23 mouse cellular contexts compared by ENCODE assay signal in the genomic region with DNA sequence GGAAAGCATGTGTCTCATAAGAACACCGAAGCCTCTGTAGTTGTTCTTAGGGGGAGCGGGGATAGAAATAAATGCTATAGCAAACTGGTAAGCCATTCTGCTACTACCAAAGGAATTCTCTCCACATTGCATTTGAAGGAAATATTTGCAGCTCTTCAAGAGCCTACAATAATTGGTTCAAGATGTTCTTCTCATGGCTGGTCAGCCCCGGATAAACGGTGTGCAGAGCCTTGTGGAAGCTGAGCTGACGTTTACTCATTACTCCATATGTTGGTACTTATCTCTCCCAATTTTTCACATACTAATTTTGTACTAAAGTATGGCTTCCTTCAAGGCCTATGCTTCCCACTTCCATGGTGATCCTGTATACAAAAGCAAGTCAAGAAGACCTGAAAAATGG.
DNase-seq lines count a peak whose midpoint lies in the region; TF ChIP-seq lines count a peak whose summit lies in the region.
"Had no signal": no experiment of that assay in that cellular context is flagged by ENCODE, and none has a peak within 500 bp of the region (broad histone marks: within the 10 kb centered on the region; RNA-seq: fewer than 3 reads in every experiment).

No protein-coding gene starts in this region.

- no peaks in the 10 kb centered on the region for H3K36me3 ChIP-seq in embryonic facial prominence, embryonic 10.5 days (replicated peaks)
- no peaks in the 10 kb centered on the region for H3K36me3 ChIP-seq in macrophage (ENCODE audit: inconsistent target)
- H3K36me3 ChIP-seq: forebrain, embryonic 15.5 days; G1E; heart, embryonic 10.5 days; hindbrain, embryonic 13.5 days had no signal

- H3K4me1 ChIP-seq in embryonic facial prominence, embryonic 10.5 days = no peaks in the 10 kb centered on the region
- H3K4me1 ChIP-seq: heart, embryonic 10.5 days; hindbrain, embryonic 13.5 days had no signal

- H3K27ac ChIP-seq in layer of hippocampus, adult 2 months = peak overlapping the region; percentile 23; the same call in 1 of the 2 replicates
- no peak overlapping the region for H3K27ac ChIP-seq in embryonic facial prominence, embryonic 10.5 days (replicated peaks)
- H3K27ac ChIP-seq in macrophage = peak overlapping the region; percentile 79
- H3K27ac ChIP-seq: forebrain, embryonic 15.5 days; heart, embryonic 10.5 days; hindbrain, embryonic 13.5 days; hindbrain, postnatal 0 days had no signal

- no peaks in the 10 kb centered on the region for H3K9me3 ChIP-seq in embryonic facial prominence, embryonic 10.5 days
- H3K9me3 ChIP-seq: forebrain, embryonic 15.5 days; G1E; heart, embryonic 10.5 days; hindbrain, embryonic 13.5 days had no signal

- no peak for DNase-seq in layer of hippocampus, adult 2 months (ENCODE audit: low spot score in 2 of 2)
- DNase-seq in layer of hippocampus, adult 8-10 months (ENCODE audit: low spot score in 2 of 2) = no peak
- DNase-seq in NIH3T3 (ENCODE audit: low read depth) = peak; percentile 62
- DNase-seq in embryonic facial prominence, embryonic 10.5 days (ENCODE audit: low spot score) = peak; percentile 11
- no peak for DNase-seq in kidney, adult 18-20 months
- DNase-seq in layer of hippocampus, adult 18-20 months (ENCODE audit: low spot score in 2 of 2) = no peak
- DNase-seq in frontal cortex, postnatal 25 days (ENCODE audit: low spot score in 2 of 2) = no peak
- DNase-seq: adrenal gland, postnatal 10 days; cerebellum, adult 11-12 months; cerebellum, adult 9-10 months; cerebellum, postnatal 25 days; gastrocnemius, postnatal 36 days; heart, adult 18-20 months; heart, postnatal 10 days; heart, postnatal 4 days; kidney, adult 2 months had no signal

- 66% methylated on average over 5 of the region's 5 CpGs for WGBS in embryonic facial prominence, embryonic 10.5 days
- WGBS in macrophage (ENCODE audit: missing documents) = 60% methylated on average over 5 of the region's 5 CpGs

- no peak overlapping the region for H3K4me3 ChIP-seq in layer of hippocampus, adult 2 months
- H3K4me3 ChIP-seq in embryonic facial prominence, embryonic 10.5 days = no peak overlapping the region
- H3K4me3 ChIP-seq in macrophage (ENCODE audit: inconsistent target) = peak overlapping the region; percentile 52
- H3K4me3 ChIP-seq: erythroblast, embryonic 14.5 days; forebrain, embryonic 15.5 days; heart, embryonic 10.5 days; hindbrain, embryonic 13.5 days had no signal

- TF ChIP-seq CTCF in layer of hippocampus, adult 2 months (conservative IDR thresholded peaks at IDR 0.05) = no peak

- H3K79me2 ChIP-seq in macrophage (ENCODE audit: inconsistent target) = peaks cover 89% of the 10 kb centered on the region

- no peaks in the 10 kb centered on the region for H3K27me3 ChIP-seq in embryonic facial prominence, embryonic 10.5 days (replicated peaks; ENCODE audit: low read depth, poor library complexity, severe bottlenecking)
- H3K27me3 ChIP-seq: forebrain, embryonic 15.5 days; hindbrain, embryonic 13.5 days had no signal

Comparison
In these comparisons a context has a peak if more than half of its experiments do, and no peak if none do; other contexts are left out.
1. DNase-seq: peak in NIH3T3 (single experiment) and embryonic facial prominence, embryonic 10.5 days (single experiment); none in layer of hippocampus, adult 2 months (0 of 2), layer of hippocampus, adult 8-10 months (0 of 2), kidney, adult 18-20 months (single experiment), layer of hippocampus, adult 18-20 months (0 of 2) and frontal cortex, postnatal 25 days (0 of 2).